Mouse (Mus musculus): ENCODE data around the gene Nprl3.

The Nprl3 gene

GRCm38 (mm10) chr11:32243205-32243955 lies 24.1 kb downstream of the Nprl3 start:
- peak; percentile 63 for DNase-seq

GRCm38 (mm10) chr11:32242209-32242608 lies 25.3 kb downstream of the Nprl3 start:
- no peak for DNase-seq

GRCm38 (mm10) chr11:32241391-32241790 lies 26.1 kb downstream of the Nprl3 start:
- no peak for DNase-seq

- DNase-seq: peak; percentile 85
Measured at GRCm38 (mm10) chr11:32238093-32238860, 29.2 kb downstream of the Nprl3 start.

GRCm38 (mm10) chr11:32237411-32237795 lies 30.1 kb downstream of the Nprl3 start:
- no peak for DNase-seq

GRCm38 (mm10) chr11:32236712-32237410 lies 30.6 kb downstream of the Nprl3 start:
- peak; percentile 83 for DNase-seq

GRCm38 (mm10) chr11:32236132-32236531 lies 31.4 kb downstream of the Nprl3 start:
- peak; percentile 10 for DNase-seq

- DNase-seq: peak; percentile 94
Measured at GRCm38 (mm10) chr11:32235646-32236045, 31.9 kb downstream of the Nprl3 start.

- peak; percentile 15 for DNase-seq
Measured at GRCm38 (mm10) chr11:32234816-32235485, 32.6 kb downstream of the Nprl3 start.

GRCm38 (mm10) chr11:32233895-32234294 lies 33.6 kb downstream of the Nprl3 start:
- peak; percentile 12 for DNase-seq

- peak; percentile 50 for DNase-seq
Measured at GRCm38 (mm10) chr11:32232848-32233247, 34.7 kb downstream of the Nprl3 start.

GRCm38 (mm10) chr11:32231125-32231524 lies 36.4 kb downstream of the Nprl3 start:
- DNase-seq: no peak

- DNase-seq: no peak
Measured at GRCm38 (mm10) chr11:32230220-32230619, 37.3 kb downstream of the Nprl3 start.

GRCm38 (mm10) chr11:32228292-32228845 lies 39.1 kb downstream of the Nprl3 start:
- no peak for DNase-seq

GRCm38 (mm10) chr11:32227555-32227954 lies 40.0 kb downstream of the Nprl3 start:
- no peak for DNase-seq

- DNase-seq: no peak
Measured at GRCm38 (mm10) chr11:32227041-32227440, 40.5 kb downstream of the Nprl3 start.

- DNase-seq: peak; percentile 94
Measured at GRCm38 (mm10) chr11:32226124-32226871, 41.2 kb downstream of the Nprl3 start, which contains the start of gene Mpg. Gene Mpg, plus strand, starts transcription at chr11:32226505.

GRCm38 (mm10) chr11:32225222-32226104 lies 42.0 kb downstream of the Nprl3 start:
- DNase-seq: peak; percentile 71

GRCm38 (mm10) chr11:32224468-32225139 lies 42.9 kb downstream of the Nprl3 start:
- peak; percentile 94 for DNase-seq

Data from kidney, postnatal 10 days (tissue).